Mouse (Mus musculus): ENCODE measurements around the gene Gm17018.

- TF ChIP-seq POLR2A (IDR thresholded peaks at IDR 0.05; ENCODE audit: insufficient read depth, low read depth, low read length) (no peak), CTCF (IDR thresholded peaks at IDR 0.05; ENCODE audit: insufficient read depth, low read depth, low read length) (no peak)
Measured at GRCm38 (mm10) chr19:45582161-45582560, 21.7 kb downstream of the Gm17018 start.
